Mouse (Mus musculus): ENCODE measurements around the gene Ackr3. TPM values are rescaled to one million over a fixed set of nuclear protein-coding genes. Genes with fewer than 3 reads are reported as not detected.

Ackr3 gene
- total and polyA plus RNA-seq, 3 experiments: not detected

DNA sequence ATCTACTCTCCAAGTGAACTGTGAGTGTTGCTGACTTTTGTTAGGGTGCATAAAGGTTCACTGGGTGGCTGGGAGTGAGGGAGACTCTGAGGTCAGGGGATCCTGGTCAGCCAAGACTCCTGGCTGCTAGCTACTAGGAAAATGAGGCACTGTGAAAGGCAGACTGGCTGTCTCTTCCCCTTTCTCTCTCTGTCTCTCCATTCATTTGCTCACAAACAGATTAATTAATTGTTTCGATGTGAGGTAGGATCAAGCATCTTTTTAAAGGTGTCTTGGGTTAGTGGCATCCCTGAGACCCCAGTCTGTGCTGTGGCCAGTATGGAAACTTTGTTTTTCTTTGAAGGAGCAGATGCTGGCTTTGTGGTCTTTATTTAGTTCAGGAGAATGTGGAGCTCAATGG lies 1.0 kb downstream of the Ackr3 start:
- DNase-seq (ENCODE audit: low read depth, low spot score): no peak
- H3K27ac ChIP-seq (ENCODE audit: control insufficient read depth, low read depth, low read length): no peak overlapping the region
- H3K4me3 ChIP-seq (ENCODE audit: control insufficient read depth in 1 of 2, insufficient read depth in 1 of 2, low read depth in 2 of 2, low read length in 2 of 2): no peak overlapping the region
- no peaks in the 10 kb centered on the region for H3K79me2 ChIP-seq (ENCODE audit: control insufficient read depth, insufficient read depth, low read length, poor library complexity)
- no peaks in the 10 kb centered on the region for H3K27me3 ChIP-seq (ENCODE audit: control insufficient read depth in 1 of 2, insufficient read depth in 2 of 2, low read length in 2 of 2)
- H3K4me1 ChIP-seq (ENCODE audit: control insufficient read depth in 1 of 2, insufficient read depth in 2 of 2, low read length in 2 of 2): no peaks in the 10 kb centered on the region
- H3K9me3 ChIP-seq (replicated peaks; ENCODE audit: insufficient read depth, low read length): no peaks in the 10 kb centered on the region
- TF ChIP-seq HCFC1 (IDR thresholded peaks at IDR 0.05; ENCODE audit: low read depth, low read length): no peak
- no peak for TF ChIP-seq CHD1 (IDR thresholded peaks at IDR 0.05; ENCODE audit: low read depth, low read length)
- H3K9ac ChIP-seq (ENCODE audit: control insufficient read depth, low read depth, low read length, poor library complexity, severe bottlenecking): no peak overlapping the region
- H3K36me3 ChIP-seq (ENCODE audit: control insufficient read depth in 1 of 2, insufficient read depth in 2 of 2, low read length in 2 of 2): no peaks in the 10 kb centered on the region

DNA sequence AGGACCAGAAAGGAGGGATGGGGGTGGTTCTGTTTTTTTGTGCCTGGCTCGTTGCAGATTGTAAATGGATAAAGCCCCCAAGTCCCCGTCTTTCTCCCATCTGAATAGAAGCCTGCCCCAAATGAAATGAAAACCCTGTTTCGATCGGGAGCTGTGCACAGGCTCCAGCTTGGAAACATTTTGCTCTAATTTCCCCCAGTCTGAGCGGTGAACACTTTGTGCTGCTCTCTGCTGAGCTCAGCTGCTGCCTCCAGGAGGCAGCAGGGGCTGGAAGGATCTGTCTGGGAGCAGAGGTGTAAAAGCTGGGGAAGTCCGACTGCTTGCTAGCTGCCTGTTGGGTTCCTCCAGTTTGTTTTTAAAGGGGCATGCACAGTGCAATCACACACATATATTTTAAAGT lies 1.4 kb downstream of the Ackr3 start:
- Histone ChIP-seq H3K36me3 (ENCODE audit: control insufficient read depth in 1 of 2, insufficient read depth in 2 of 2, low read length in 2 of 2) (no peaks in the 10 kb centered on the region), H3K79me2 (ENCODE audit: control insufficient read depth, insufficient read depth, low read length, poor library complexity) (no peaks in the 10 kb centered on the region), H3K9ac (ENCODE audit: control insufficient read depth, low read depth, low read length, poor library complexity, severe bottlenecking) (no peak overlapping the region), H3K4me1 (ENCODE audit: control insufficient read depth in 1 of 2, insufficient read depth in 2 of 2, low read length in 2 of 2) (no peaks in the 10 kb centered on the region), H3K9me3 (replicated peaks; ENCODE audit: insufficient read depth, low read length) (no peaks in the 10 kb centered on the region), H3K27me3 (ENCODE audit: control insufficient read depth in 1 of 2, insufficient read depth in 2 of 2, low read length in 2 of 2) (no peaks in the 10 kb centered on the region), H3K27ac (ENCODE audit: control insufficient read depth, low read depth, low read length) (no peak overlapping the region), H3K4me3 (ENCODE audit: control insufficient read depth in 1 of 2, insufficient read depth in 1 of 2, low read depth in 2 of 2, low read length in 2 of 2) (no peak overlapping the region)
- DNase-seq (ENCODE audit: low read depth, low spot score): no peak
- TF ChIP-seq ELF1 (IDR thresholded peaks at IDR 0.05; ENCODE audit: low read depth, low read length) (no peak), NELFE (IDR thresholded peaks at IDR 0.05; ENCODE audit: low read depth, low read length) (no peak), SIN3A (IDR thresholded peaks at IDR 0.05; ENCODE audit: low read length) (no peak), GABPA (IDR thresholded peaks at IDR 0.05; ENCODE audit: low read depth, low read length) (no peak), MYC (IDR thresholded peaks at IDR 0.05; ENCODE audit: low read depth, low read length) (no peak), ZMIZ1 (IDR thresholded peaks at IDR 0.05; ENCODE audit: low read depth, low read length) (no peak), JUND (IDR thresholded peaks at IDR 0.05; ENCODE audit: low read depth, low read length) (no peak), ZKSCAN1 (IDR thresholded peaks at IDR 0.05; ENCODE audit: low read depth, low read length) (no peak)

DNA sequence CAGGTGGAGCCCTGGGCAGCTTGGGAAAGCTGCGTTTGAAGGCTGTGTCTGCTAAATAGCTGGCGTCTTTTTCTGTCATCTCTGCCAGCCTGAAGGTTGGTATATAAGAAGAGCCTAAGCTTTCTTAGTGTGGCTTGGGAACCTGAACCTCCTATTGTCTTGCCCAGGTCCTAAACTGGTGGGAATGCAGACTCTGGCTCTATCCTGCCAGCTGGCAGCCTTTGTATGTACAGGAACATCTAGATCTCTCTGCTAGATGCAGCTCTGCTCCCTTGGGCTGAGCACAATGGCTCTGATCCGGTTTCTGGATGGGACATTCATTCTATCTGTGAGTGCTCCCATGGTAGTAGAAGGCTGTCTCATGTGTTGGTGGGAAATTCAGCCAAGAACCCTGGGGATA lies 2.9 kb downstream of the Ackr3 start:
- H3K9ac ChIP-seq (ENCODE audit: control insufficient read depth, low read depth, low read length, poor library complexity, severe bottlenecking): no peak overlapping the region

More for the DNA sequence above, 2.9 kb downstream of the Ackr3 start:
- H3K79me2 ChIP-seq (ENCODE audit: control insufficient read depth, insufficient read depth, low read length, poor library complexity): no peaks in the 10 kb centered on the region
- no peak overlapping the region for H3K27ac ChIP-seq (ENCODE audit: control insufficient read depth, low read depth, low read length)
- no peaks in the 10 kb centered on the region for H3K36me3 ChIP-seq (ENCODE audit: control insufficient read depth in 1 of 2, insufficient read depth in 2 of 2, low read length in 2 of 2)
- TF ChIP-seq GABPA (IDR thresholded peaks at IDR 0.05; ENCODE audit: low read depth, low read length): no peak
- TF ChIP-seq TAL1 (IDR thresholded peaks at IDR 0.05; ENCODE audit: low read length): no peak
- no peak for TF ChIP-seq SIN3A (IDR thresholded peaks at IDR 0.05; ENCODE audit: low read length)
- TF ChIP-seq ZC3H11A (IDR thresholded peaks at IDR 0.05; ENCODE audit: low read depth, low read length): no peak
- TF ChIP-seq CTCF (IDR thresholded peaks at IDR 0.05 in 2 of 3, conservative IDR thresholded peaks at IDR 0.05 in 1 of 3; ENCODE audit: control insufficient read depth in 1 of 3, insufficient read depth in 1 of 3, low read depth in 2 of 3, low read length in 3 of 3, poor library complexity in 1 of 3, severe bottlenecking in 1 of 3): no peak
- no peak for TF ChIP-seq MAFK (IDR thresholded peaks at IDR 0.05; ENCODE audit: borderline replicate concordance, low read depth, low read length)
- TF ChIP-seq GATA1 (IDR thresholded peaks at IDR 0.05; ENCODE audit: low read depth, low read length): no peak
- TF ChIP-seq EP300 (IDR thresholded peaks at IDR 0.05; ENCODE audit: low read depth in 1 of 2, low read length in 2 of 2): no peak
- no peak for TF ChIP-seq ETS1 (IDR thresholded peaks at IDR 0.05; ENCODE audit: low read depth, low read length)
- no peak for TF ChIP-seq MXI1 (IDR thresholded peaks at IDR 0.05; ENCODE audit: low read depth, low read length)
- no peak for TF ChIP-seq MYC (IDR thresholded peaks at IDR 0.05; ENCODE audit: low read depth, low read length)
- no peaks in the 10 kb centered on the region for H3K9me3 ChIP-seq (replicated peaks; ENCODE audit: insufficient read depth, low read length)
- DNase-seq (ENCODE audit: low read depth, low spot score): no peak
- no peaks in the 10 kb centered on the region for H3K27me3 ChIP-seq (ENCODE audit: control insufficient read depth in 1 of 2, insufficient read depth in 2 of 2, low read length in 2 of 2)
- no peak overlapping the region for H3K4me3 ChIP-seq (ENCODE audit: control insufficient read depth in 1 of 2, insufficient read depth in 1 of 2, low read depth in 2 of 2, low read length in 2 of 2)
- H3K4me1 ChIP-seq (ENCODE audit: control insufficient read depth in 1 of 2, insufficient read depth in 2 of 2, low read length in 2 of 2): no peaks in the 10 kb centered on the region

Data from MEL (cell line).